Mouse (Mus musculus) midbrain, embryonic 12.5 days (tissue): ENCODE measurements around the gene Cops3. TPM values are rescaled to one million over a fixed set of nuclear protein-coding genes. Genes with fewer than 3 reads are reported as not detected.

Source experiments
- ATAC-seq: fragments of 200-750 bp; cut with Nextera tagmentation; 2 replicates; pipeline ENCODE4 v1.8.0; 2017; ENCODE audit warnings: low read depth, moderate TSS enrichment, moderate library complexity; ENCODE audit not compliant: low FRiP score
- H3K27ac ChIP-seq: fragments of 300-500 bp; sonication (generic); replicated peaks from 2 replicates; pipeline ENCODE4 v1.5.1; 2016; ENCODE audit warnings: mild to moderate bottlenecking
- H3K27me3 ChIP-seq: fragments of 300-500 bp; sonication (generic); 2 replicates; pipeline ENCODE4 v1.6.1; 2016; ENCODE audit warnings: mild to moderate bottlenecking
- H3K36me3 ChIP-seq: fragments of 300-500 bp; sonication (generic); 2 replicates; pipeline ENCODE4 v1.6.1; 2016
- H3K4me1 ChIP-seq: fragments of 300-500 bp; sonication (generic); 2 replicates; pipeline ENCODE4 v1.6.1; 2016
- H3K4me2 ChIP-seq: fragments of 300-500 bp; sonication (generic); replicated peaks from 2 replicates; pipeline ENCODE4 v1.6.1; 2016; ENCODE audit warnings: mild to moderate bottlenecking, moderate library complexity
- H3K4me3 ChIP-seq: fragments of 300-500 bp; sonication (generic); 2 replicates; pipeline ENCODE4 v1.5.1; 2016; ENCODE audit warnings: mild to moderate bottlenecking
- H3K9ac ChIP-seq: fragments of 300-500 bp; sonication (generic); replicated peaks from 2 replicates; pipeline ENCODE4 v1.6.1; 2016; ENCODE audit warnings: mild to moderate bottlenecking, moderate library complexity
- H3K9me3 ChIP-seq: fragments of 300-500 bp; sonication (generic); 2 replicates; pipeline ENCODE4 v1.6.1; 2016; ENCODE audit warnings: mild to moderate bottlenecking
- WGBS: fragments of 180-500 bp; shearing (Covaris S2); methylation state at CpG from one replicate; pipeline ENCODE4 v1.1.7; 2016; 5-methylcytosine and 5-hydroxymethylcytosine counted together
- polyA plus RNA-seq: library from polyadenylated mRNA; unstranded; fragments of >200 nt; fragmentation: Nextera tagmentation; extraction: Ambion mirVana; gene quantifications from 2 replicates; pipeline ENCODE4 v1.2.1, GENCODE M21; 2016

The Cops3 gene
- polyA plus RNA-seq, 1 experiment from 2014 or later = 222 TPM

DNA sequence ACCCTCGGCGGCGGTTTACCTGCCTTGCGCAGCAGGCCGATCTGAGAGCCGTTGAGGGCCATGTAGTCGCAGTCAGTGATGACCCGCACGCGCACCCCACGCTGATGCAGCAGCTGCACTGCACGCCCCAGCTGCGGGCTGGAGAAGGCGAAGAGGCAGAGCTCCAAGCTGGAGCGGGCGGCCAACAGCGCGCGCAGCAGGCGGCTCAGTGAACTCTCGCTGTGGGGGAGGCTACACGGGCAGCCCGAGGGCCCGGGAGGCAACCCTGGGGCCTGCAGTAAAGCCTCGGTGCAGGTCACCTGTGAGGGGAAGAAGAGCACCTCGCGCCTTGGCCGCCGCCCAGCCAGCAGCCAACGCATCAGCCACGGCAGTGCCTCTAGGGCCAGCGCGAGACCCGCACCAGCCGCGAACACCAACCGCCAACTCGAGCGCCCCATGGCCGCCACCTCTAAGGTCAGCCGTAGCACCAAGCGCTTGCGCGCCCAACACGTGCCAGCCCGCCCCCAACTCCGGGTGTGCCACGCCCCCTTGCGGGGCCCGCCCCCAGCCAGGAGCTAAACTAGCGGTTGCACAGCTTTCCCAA, 52.3 kb downstream of the Cops3 start, which contains the start of gene Pld6:
Gene Pld6, minus strand, starts transcription at position 447 of the 583 bp plus-strand sequence.
- ATAC-seq = peak; percentile 54
- Histone ChIP-seq H3K4me2 (peak within 1 kb of the TSS; percentile 86), H3K27me3 (peaks cover 43% of the 10 kb centered on the region), H3K36me3 (peaks cover 13% of the 10 kb centered on the region), H3K27ac (no peak within 1 kb of the TSS), H3K4me3 (peak within 1 kb of the TSS; percentile 45), H3K4me1 (peaks cover 12% of the 10 kb centered on the region), H3K9ac (peak within 1 kb of the TSS; percentile 62), H3K9me3 (no peaks in the 10 kb centered on the region)
- WGBS = 1% methylated on average over 51 of the region's 51 CpGs

DNA sequence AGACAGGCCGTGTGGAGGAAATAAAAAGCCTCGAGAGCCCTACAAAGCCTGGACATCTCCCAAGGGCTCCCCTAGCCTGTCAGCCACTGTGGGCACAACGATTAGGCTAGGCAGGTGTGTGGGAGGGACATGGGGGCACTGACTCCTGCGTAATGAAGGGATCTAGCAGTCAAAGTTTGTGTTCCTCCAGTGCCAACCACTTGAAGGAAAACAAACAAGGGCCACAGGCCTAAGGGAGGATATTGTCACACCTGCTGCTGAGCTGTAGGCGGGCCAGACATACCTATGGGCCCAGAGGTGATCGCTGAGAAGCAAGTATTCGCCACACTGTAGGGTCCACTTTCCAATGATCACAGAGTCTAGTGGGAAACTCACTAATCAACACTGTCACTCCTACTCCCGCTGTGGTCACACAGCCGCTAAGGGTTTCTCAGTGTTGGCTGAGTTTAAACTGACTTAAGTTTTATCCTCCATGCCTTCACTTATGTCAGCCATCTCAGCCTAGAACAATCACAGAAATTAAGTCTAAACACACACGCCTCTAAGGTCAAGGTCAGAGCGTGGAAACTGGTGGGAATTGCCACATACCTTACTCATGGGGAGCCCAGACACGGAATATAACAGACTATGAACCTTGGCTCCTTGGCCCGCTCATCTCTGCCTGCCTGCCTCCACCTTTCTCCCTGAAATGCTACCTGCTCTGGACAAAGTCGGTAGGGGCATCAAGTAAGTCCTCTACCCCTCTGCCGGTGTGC, 53.0 kb downstream of the Cops3 start:
- Histone ChIP-seq H3K4me1 (peaks cover 15% of the 10 kb centered on the region), H3K4me3 (peak overlapping the region; percentile 45), H3K27me3 (peaks cover 43% of the 10 kb centered on the region), H3K9ac (peak overlapping the region; percentile 62), H3K36me3 (peaks cover 6% of the 10 kb centered on the region), H3K27ac (no peak overlapping the region), H3K4me2 (peak overlapping the region; percentile 86), H3K9me3 (no peaks in the 10 kb centered on the region)
- no peak for ATAC-seq
- WGBS = 56% methylated on average over 15 of the region's 15 CpGs

DNA sequence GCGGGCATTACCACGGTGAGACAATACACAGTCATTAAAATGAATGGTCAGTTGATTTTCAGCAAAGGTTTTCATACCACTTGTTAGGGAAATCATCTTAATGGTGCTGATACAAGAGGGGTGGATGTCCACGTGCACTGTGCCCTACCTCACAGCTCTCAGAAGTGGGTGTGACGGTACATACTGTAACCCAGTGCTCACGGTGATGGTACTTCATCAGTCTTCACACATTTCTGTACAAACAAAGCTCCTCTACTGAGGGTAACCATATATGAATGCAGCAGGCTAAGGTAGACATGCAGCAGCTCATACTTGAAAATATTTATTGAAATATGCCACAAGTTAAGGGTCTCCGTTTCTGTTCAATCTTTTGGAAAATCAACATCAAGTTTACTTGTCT, 56.0 kb downstream of the Cops3 start:
- no peaks in the 10 kb centered on the region for H3K36me3 ChIP-seq
- no peak overlapping the region for H3K27ac ChIP-seq
- no peak overlapping the region for H3K4me2 ChIP-seq
- H3K27me3 ChIP-seq = peaks cover 41% of the 10 kb centered on the region
- no peak overlapping the region for H3K9ac ChIP-seq
- H3K4me1 ChIP-seq = peaks cover 15% of the 10 kb centered on the region
- WGBS = 91% methylated on average over 6 of the region's 6 CpGs
- no peak overlapping the region for H3K4me3 ChIP-seq
- no peaks in the 10 kb centered on the region for H3K9me3 ChIP-seq
- no peak for ATAC-seq

DNA sequence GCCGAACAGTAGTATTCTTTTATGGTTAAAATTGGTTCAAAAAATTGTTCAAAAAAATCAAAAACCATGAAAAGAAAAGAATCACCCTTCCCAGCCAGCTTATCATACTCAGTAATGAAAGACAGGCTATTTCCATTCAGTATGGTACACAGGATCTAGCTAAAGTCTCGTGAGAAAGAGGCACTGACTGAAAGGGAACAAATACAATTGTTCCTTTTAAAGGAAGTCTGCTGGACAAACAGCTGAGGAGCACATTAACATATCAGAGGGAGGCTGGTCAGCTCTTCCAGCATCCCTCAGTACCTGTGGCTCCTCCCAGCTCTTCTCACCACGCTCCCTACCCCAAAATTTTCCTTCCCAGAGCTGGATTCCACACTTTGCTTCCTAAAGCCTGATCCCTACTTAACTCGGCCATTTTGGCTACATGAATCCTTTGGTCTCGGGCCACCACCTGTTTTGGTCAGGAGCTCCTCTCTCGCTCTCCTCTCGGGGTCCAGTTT, 57.5 kb downstream of the Cops3 start:
- H3K9ac ChIP-seq = no peak overlapping the region
- H3K27me3 ChIP-seq = peaks cover 27% of the 10 kb centered on the region
- H3K4me2 ChIP-seq = no peak overlapping the region
- 57% methylated on average over 7 of the region's 7 CpGs for WGBS
- peaks cover 6% of the 10 kb centered on the region for H3K36me3 ChIP-seq
- H3K9me3 ChIP-seq = no peaks in the 10 kb centered on the region
- no peak overlapping the region for H3K27ac ChIP-seq
- no peak for ATAC-seq
- no peak overlapping the region for H3K4me3 ChIP-seq
- H3K4me1 ChIP-seq = peaks cover 10% of the 10 kb centered on the region

DNA sequence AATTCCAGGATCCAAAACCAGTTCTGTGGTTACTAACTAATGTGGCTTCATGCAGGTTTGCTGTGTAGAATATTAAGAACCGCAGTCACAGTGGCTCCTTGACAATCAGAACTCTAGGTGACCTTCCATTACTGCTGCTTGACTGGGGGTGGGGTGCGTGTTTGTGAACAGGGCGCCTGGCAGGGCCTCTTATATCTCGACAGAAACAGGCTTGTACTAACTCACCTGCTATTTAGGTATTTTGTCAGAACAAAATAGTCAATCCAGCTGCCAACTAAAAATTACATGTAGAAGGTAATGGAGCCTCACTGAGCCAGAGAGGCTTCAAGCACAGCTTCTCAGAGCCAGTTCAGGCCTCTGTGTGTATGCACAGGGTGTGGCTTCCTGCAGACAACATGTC, 59.4 kb downstream of the Cops3 start:
- H3K4me2 ChIP-seq = no peak overlapping the region
- H3K9ac ChIP-seq = no peak overlapping the region
- no peak overlapping the region for H3K4me3 ChIP-seq
- no peak overlapping the region for H3K27ac ChIP-seq
- peaks cover 6% of the 10 kb centered on the region; the same call in 1 of the 2 replicates for H3K4me1 ChIP-seq
- H3K27me3 ChIP-seq = peaks cover 9% of the 10 kb centered on the region
- 91% methylated on average over 4 of the region's 4 CpGs for WGBS
- no peak for ATAC-seq
- H3K36me3 ChIP-seq = peaks cover 25% of the 10 kb centered on the region
- H3K9me3 ChIP-seq = no peaks in the 10 kb centered on the region

DNA sequence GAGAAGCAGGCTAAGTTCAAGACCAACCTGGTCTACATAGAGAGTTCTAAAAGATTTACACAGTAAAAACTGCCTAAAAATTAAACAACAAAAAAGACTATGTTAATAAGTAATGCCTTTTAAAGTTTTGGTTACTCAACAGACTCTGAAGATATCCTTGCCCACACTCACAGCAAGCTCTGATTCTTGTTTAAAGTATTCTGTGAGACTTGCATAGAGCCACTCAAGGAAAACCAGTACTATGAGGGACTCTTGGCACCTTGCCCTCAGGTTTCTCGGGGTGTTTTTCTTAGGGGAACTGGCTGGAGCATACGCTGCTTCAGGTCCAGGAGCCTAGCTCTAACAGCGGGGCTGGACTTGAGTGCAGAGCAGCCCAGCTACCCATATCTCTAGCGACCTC, 60.2 kb downstream of the Cops3 start:
- Histone ChIP-seq H3K27me3 (peaks cover 1% of the 10 kb centered on the region; the same call in 1 of the 2 replicates), H3K9me3 (no peaks in the 10 kb centered on the region), H3K4me1 (peaks cover 5% of the 10 kb centered on the region; the same call in 1 of the 2 replicates), H3K4me3 (no peak overlapping the region), H3K9ac (no peak overlapping the region), H3K36me3 (peaks cover 33% of the 10 kb centered on the region), H3K4me2 (no peak overlapping the region), H3K27ac (no peak overlapping the region)
- no peak for ATAC-seq
- 93% methylated on average over 4 of the region's 4 CpGs for WGBS

DNA sequence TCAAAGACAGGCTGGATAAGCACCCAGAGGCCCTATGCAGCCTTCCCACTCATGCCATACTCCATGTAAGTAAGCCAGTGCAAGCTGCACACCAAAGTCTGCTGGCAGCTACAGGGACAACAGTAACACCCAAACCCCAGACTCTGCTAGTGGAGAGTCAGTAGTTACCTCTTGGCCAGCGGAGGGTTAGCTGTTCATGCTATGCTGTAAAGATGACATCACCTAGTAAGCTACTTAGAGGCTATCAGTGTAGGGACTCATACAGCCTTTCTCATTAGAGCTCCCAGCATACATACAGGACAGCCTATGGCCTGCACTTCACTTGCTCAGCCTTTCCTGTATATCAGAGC, 60.8 kb downstream of the Cops3 start:
- Histone ChIP-seq H3K27ac (no peak overlapping the region), H3K9me3 (no peaks in the 10 kb centered on the region), H3K4me2 (no peak overlapping the region), H3K4me1 (peaks cover 3% of the 10 kb centered on the region; the same call in 1 of the 2 replicates), H3K27me3 (no peaks in the 10 kb centered on the region), H3K4me3 (no peak overlapping the region), H3K9ac (no peak overlapping the region), H3K36me3 (peaks cover 39% of the 10 kb centered on the region)
- 70% methylated on average over 1 of the region's 1 CpGs for WGBS
- no peak for ATAC-seq

DNA sequence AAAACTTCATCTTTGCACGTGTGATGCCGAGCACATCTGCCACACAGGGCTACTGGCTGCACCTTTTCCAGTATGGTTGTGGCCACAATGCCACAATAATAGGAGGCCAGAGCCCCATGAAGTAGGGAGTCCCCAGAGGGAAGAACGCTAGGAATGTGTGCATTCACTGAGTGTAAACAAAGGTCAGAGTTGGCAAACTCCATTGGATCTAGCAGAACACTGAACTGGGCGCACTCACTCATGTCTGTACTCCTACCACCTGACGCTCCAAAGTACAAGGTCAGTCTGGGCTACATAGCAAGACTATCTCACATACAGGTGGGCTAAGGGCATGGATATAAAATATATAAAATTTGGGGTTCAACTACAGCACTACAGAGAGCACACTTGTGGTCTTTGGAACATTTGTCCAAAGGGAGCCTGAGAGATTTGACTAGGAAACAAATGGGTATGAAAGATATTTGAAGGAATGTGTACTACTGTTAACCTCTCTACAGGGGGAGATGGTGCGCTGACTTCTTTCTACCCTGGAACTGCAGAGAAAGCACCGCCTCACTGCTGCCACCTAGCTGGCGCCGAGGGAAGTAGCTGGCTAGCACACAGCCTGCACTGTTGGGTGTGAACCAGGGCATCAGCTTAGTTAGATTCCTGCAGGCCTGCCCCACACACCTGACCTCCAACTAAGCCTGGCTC, 61.3 kb downstream of the Cops3 start:
- Histone ChIP-seq H3K9me3 (no peaks in the 10 kb centered on the region), H3K27ac (no peak overlapping the region), H3K27me3 (no peaks in the 10 kb centered on the region), H3K4me2 (no peak overlapping the region), H3K36me3 (peaks cover 44% of the 10 kb centered on the region), H3K4me1 (peaks cover 3% of the 10 kb centered on the region; the same call in 1 of the 2 replicates), H3K9ac (no peak overlapping the region), H3K4me3 (no peak overlapping the region)
- 56% methylated on average over 9 of the region's 9 CpGs for WGBS
- ATAC-seq = 0 out of 2 replicates have a peak, but pooled peaks have one; percentile 41

DNA sequence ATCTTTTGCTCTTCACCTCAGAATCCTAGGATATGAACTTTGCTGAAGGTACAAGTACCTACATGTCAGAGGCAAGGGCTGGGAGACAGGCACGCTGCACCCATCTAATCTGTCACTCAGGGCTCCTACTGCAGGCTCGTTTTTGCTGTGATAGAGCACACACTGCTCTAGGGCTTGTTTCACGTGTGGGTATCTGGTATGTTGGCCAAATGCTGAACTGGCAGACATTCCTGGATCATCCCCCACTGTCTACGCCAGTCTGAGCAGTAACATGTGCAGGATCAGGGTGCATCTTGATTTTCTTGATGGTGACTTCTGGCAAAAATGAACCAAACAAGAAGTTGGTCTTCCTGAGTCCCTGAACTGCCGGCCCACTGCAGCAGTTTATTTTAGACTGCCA, 62.4 kb downstream of the Cops3 start:
- H3K4me1 ChIP-seq = peaks cover 3% of the 10 kb centered on the region; the same call in 1 of the 2 replicates
- H3K4me2 ChIP-seq = no peak overlapping the region
- 94% methylated on average over 5 of the region's 5 CpGs for WGBS
- no peak overlapping the region for H3K27ac ChIP-seq
- ATAC-seq = no peak
- no peak overlapping the region for H3K4me3 ChIP-seq
- H3K9me3 ChIP-seq = no peaks in the 10 kb centered on the region
- no peak overlapping the region for H3K9ac ChIP-seq
- no peaks in the 10 kb centered on the region for H3K27me3 ChIP-seq
- peaks cover 54% of the 10 kb centered on the region for H3K36me3 ChIP-seq

DNA sequence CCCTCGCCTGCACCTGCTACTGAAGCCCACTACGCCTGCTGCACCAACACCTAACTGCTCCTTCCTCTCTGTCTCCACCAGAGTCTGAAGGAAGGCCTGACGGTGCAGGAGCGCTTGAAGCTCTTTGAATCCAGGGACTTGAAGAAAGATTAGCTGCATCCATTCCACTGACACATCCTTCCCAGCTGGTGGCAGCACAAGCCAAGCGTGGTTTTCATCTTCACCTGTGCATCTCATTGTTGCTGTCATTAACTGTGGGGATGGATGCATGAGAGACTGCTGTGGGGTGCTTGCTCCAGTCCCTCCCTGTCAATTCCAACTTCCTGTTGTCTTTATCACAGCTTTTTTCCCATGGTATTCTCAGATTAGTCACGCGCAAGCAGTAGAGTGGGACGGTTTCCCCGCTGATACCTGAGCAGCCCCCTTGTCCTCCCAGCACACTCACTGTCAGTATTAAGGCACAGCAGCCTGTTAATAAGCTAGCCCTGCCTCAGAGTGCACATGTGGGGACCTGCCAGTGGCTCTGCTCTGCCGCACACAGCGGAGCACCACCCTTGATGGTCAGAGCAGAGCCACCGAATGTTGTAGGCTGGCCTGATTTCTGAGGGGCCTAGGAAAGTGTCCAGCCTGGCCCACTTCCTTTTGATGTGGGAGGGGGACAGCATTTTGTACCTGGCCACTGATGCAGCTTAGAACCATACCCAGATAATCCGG, 64.0 kb downstream of the Cops3 start:
- WGBS = 75% methylated on average over 13 of the region's 13 CpGs
- Histone ChIP-seq H3K27ac (no peak overlapping the region), H3K4me1 (no peaks in the 10 kb centered on the region), H3K4me2 (no peak overlapping the region), H3K36me3 (peaks cover 71% of the 10 kb centered on the region), H3K9me3 (no peaks in the 10 kb centered on the region), H3K27me3 (no peaks in the 10 kb centered on the region), H3K4me3 (no peak overlapping the region), H3K9ac (no peak overlapping the region)
- no peak for ATAC-seq

DNA sequence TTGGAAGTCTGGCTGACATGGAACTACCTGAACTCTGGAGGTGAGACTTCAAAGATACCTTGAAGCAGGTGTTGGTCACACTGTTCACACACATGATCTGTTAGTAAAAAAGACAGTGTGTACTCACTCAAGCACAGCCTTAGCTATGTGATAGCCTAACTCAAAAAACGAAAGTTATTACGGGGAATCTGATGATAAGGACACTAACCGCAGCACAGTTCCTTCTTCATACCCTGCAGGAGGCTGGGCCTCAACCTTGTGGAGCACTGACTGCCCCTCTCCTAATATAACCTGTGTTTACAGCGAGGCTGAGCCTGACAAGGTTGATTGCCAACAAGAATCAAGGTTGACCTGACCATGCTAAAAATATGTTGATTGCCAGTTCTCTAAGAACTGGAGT, 65.1 kb downstream of the Cops3 start:
- H3K4me2 ChIP-seq = no peak overlapping the region
- H3K9ac ChIP-seq = no peak overlapping the region
- H3K9me3 ChIP-seq = no peaks in the 10 kb centered on the region
- H3K36me3 ChIP-seq = peaks cover 81% of the 10 kb centered on the region
- no peaks in the 10 kb centered on the region for H3K27me3 ChIP-seq
- 90% methylated on average over 4 of the region's 4 CpGs for WGBS
- ATAC-seq = no peak
- H3K27ac ChIP-seq = no peak overlapping the region
- H3K4me3 ChIP-seq = no peak overlapping the region
- H3K4me1 ChIP-seq = no peaks in the 10 kb centered on the region
